Mouse (Mus musculus) lung, embryonic 16.5 days (tissue): ENCODE data around the gene Myl3. TPM values are rescaled to one million over a fixed set of nuclear protein-coding genes. Genes with fewer than 3 reads are reported as not detected.

Experiments
- ATAC-seq: fragments of 200-750 bp; cut with Nextera tagmentation; 2 replicates; pipeline ENCODE4 v1.8.0; 2017; ENCODE audit warnings: low read depth, mild to moderate bottlenecking, moderate library complexity
- H3K27ac ChIP-seq: fragments of 300-500 bp; sonication (generic); 2 replicates; pipeline ENCODE4 v1.5.1; 2014; ENCODE audit warnings: mild to moderate bottlenecking, control low read depth, low read length
- H3K27me3 ChIP-seq: fragments of 300-500 bp; sonication (generic); 2 replicates; pipeline ENCODE4 v1.6.1; 2014; ENCODE audit warnings: low read depth, low read length, mixed read lengths; ENCODE audit not compliant: control insufficient read depth, insufficient read depth
- H3K36me3 ChIP-seq: fragments of 300-500 bp; sonication (generic); 2 replicates; pipeline ENCODE4 v1.6.1; 2014; ENCODE audit warnings: low read length; ENCODE audit not compliant: control insufficient read depth, insufficient read depth
- H3K4me1 ChIP-seq: fragments of 300-500 bp; sonication (generic); replicated peaks from 2 replicates; pipeline ENCODE4 v1.6.1; 2014; ENCODE audit warnings: low read length, mixed read lengths; ENCODE audit not compliant: control insufficient read depth, insufficient read depth
- H3K4me2 ChIP-seq: fragments of 300-500 bp; sonication (generic); 2 replicates; pipeline ENCODE4 v1.6.1; 2014; ENCODE audit warnings: low read depth, low read length, control low read depth
- H3K4me3 ChIP-seq: fragments of 300-500 bp; sonication (generic); 2 replicates; pipeline ENCODE4 v1.5.1; 2014; ENCODE audit warnings: mild to moderate bottlenecking, low read length, control low read depth
- H3K9ac ChIP-seq: fragments of 300-500 bp; sonication (generic); 2 replicates; pipeline ENCODE4 v1.6.1; 2014; ENCODE audit warnings: low read length, control low read depth
- H3K9me3 ChIP-seq: fragments of 300-500 bp; sonication (generic); 2 replicates; pipeline ENCODE4 v1.6.1; 2016; ENCODE audit warnings: low read length; ENCODE audit not compliant: control insufficient read depth
- WGBS: fragments of 180-500 bp; shearing (Covaris S2); extraction: QIAGEN DNeasy Blood & Tissue Kit; methylation state at CpG from one replicate; pipeline ENCODE4 v1.1.7; 2014; 5-methylcytosine and 5-hydroxymethylcytosine counted together
- polyA plus RNA-seq: library from polyadenylated mRNA; unstranded; fragments of >200 nt; fragmentation: Nextera tagmentation; extraction: Ambion mirVana; gene quantifications from 2 replicates; pipeline ENCODE4 v1.2.1, GENCODE M21; 2015

Myl3 gene
- polyA plus RNA-seq, 1 experiment from 2014 or later = 10.6 TPM

GRCm38 (mm10) chr9:110810051-110810450, 68.4 kb downstream of the Myl3 start:
- H3K4me1 ChIP-seq = no peaks in the 10 kb centered on the region
- H3K4me2 ChIP-seq = no peak overlapping the region
- no peak overlapping the region for H3K27ac ChIP-seq
- ATAC-seq = no peak
- WGBS = 81% methylated on average over 4 of the region's 4 CpGs
- no peaks in the 10 kb centered on the region for H3K9me3 ChIP-seq
- no peak overlapping the region for H3K4me3 ChIP-seq
- no peak overlapping the region for H3K9ac ChIP-seq
- no peaks in the 10 kb centered on the region for H3K27me3 ChIP-seq
- no peaks in the 10 kb centered on the region for H3K36me3 ChIP-seq

- no peak within 1 kb of the TSS for H3K4me2 ChIP-seq
- H3K4me1 ChIP-seq = no peaks in the 10 kb centered on the region
- 51% methylated on average over 18 of the region's 18 CpGs for whole genome bisulfite sequencing
- no peak for ATAC-seq
- H3K4me3 ChIP-seq = no peak within 1 kb of the TSS
- no peak within 1 kb of the TSS for H3K9ac ChIP-seq
- no peak within 1 kb of the TSS for H3K27ac ChIP-seq
- no peaks in the 10 kb centered on the region for H3K9me3 ChIP-seq
- H3K27me3 ChIP-seq = no peaks in the 10 kb centered on the region
- H3K36me3 ChIP-seq = no peaks in the 10 kb centered on the region
These were observed 72.1 kb downstream of the Myl3 start, which contains the start of gene Prss44 for GRCm38 (mm10) chr9:110813789-110814188. Prss44 (plus strand) TSS chr9:110813994.

Other genes with a start within 250 kb of the Myl3 start
- gene Setd2, start 209.3 kb upstream of the Myl3 start, polyA plus RNA-seq = 31.7 and 33.1 TPM in 2 replicates
- 47.4 and 49.8 TPM in 2 replicates for gene Nradd, start 117.4 kb upstream of the Myl3 start, polyA plus RNA-seq
- gene Nbeal2, start 87.7 kb upstream of the Myl3 start, polyA plus RNA-seq = 5.0 and 6.9 TPM in 2 replicates
- gene Ccdc12, start 85.4 kb upstream of the Myl3 start, polyA plus RNA-seq = 160 and 167 TPM in 2 replicates
- 60.3 and 61.6 TPM in 2 replicates for gene Pth1r, start 5.3 kb downstream of the Myl3 start, polyA plus RNA-seq
- not detected in 2 replicates for gene Prss42, start 56.3 kb downstream of the Myl3 start, polyA plus RNA-seq
- not detected in 2 replicates for gene Prss44, start 72.1 kb downstream of the Myl3 start, polyA plus RNA-seq
- gene Prss43, start 84.8 kb downstream of the Myl3 start, polyA plus RNA-seq = not detected in 2 replicates
- gene Prss45, start 92.7 kb downstream of the Myl3 start, polyA plus RNA-seq = not detected in 2 replicates
- not detected in 2 replicates for gene Prss46, start 102.6 kb downstream of the Myl3 start, polyA plus RNA-seq
- not detected in 2 replicates for gene Prss50, start 116.1 kb downstream of the Myl3 start, polyA plus RNA-seq
- gene Als2cl, start 138.0 kb downstream of the Myl3 start, polyA plus RNA-seq = 9.0 and 9.7 TPM in 2 replicates
- 1.5 and 1.6 TPM in 2 replicates for gene Tmie, start 138.3 kb downstream of the Myl3 start, polyA plus RNA-seq
- not detected in 2 replicates for gene Fam240a, start 175.0 kb downstream of the Myl3 start, polyA plus RNA-seq
- not detected in 2 replicates for gene Tdgf1, start 204.3 kb downstream of the Myl3 start, polyA plus RNA-seq
- 0.83 and 1.1 TPM in 2 replicates for gene Lrrc2, start 209.7 kb downstream of the Myl3 start, polyA plus RNA-seq
- gene Rtp3, start 248.7 kb downstream of the Myl3 start, polyA plus RNA-seq = 1.4 and 1.9 TPM in 2 replicates